Mouse (Mus musculus) common myeloid progenitor, adult 5-6 weeks (primary cell): ENCODE measurements at regions not wholly inside any gene's neighbourhood (a gene's known extent, or its start where the extent isn't known, plus 50 kb on each side); places are given as distances from the start of the nearest gene placed in this dataset.
A peak's percentile ranks its signal among the peaks of the same experiment; 100 is the strongest.

ENCODE experiments used
- ATAC-seq: replicated peaks from 2 replicates; pipeline ENCODE4 v1.8.0; 2016; ENCODE audit warnings: low read depth, mild to moderate bottlenecking, moderate TSS enrichment, inconsistent platforms; ENCODE audit not compliant: poor library complexity, severe bottlenecking

DNA sequence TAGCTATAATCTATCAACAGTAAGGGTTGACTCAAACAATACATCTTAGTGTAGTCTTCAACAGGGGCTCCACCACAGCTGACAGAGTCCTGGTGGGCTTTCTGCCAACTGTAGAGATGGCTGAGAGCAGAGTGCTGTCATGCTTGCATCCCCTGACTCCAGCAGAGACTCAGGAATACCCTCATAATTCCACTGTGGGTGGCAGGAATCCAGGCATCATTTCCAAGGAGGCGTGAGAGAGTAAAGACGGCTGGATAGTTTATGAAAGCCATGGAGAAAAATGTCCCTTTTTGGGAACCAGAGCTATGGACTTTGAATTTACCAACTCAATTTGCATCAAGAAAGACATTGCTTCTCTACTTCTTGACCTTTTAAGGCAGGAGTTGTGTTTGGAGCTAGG lies 87.8 kb upstream of the Camk1g start:
- ATAC-seq, result no peak

- ATAC-seq, result no peak
Observed at GRCm38 (mm10) chr1:193453654-193454053, 83.6 kb upstream of the Camk1g start.

DNA sequence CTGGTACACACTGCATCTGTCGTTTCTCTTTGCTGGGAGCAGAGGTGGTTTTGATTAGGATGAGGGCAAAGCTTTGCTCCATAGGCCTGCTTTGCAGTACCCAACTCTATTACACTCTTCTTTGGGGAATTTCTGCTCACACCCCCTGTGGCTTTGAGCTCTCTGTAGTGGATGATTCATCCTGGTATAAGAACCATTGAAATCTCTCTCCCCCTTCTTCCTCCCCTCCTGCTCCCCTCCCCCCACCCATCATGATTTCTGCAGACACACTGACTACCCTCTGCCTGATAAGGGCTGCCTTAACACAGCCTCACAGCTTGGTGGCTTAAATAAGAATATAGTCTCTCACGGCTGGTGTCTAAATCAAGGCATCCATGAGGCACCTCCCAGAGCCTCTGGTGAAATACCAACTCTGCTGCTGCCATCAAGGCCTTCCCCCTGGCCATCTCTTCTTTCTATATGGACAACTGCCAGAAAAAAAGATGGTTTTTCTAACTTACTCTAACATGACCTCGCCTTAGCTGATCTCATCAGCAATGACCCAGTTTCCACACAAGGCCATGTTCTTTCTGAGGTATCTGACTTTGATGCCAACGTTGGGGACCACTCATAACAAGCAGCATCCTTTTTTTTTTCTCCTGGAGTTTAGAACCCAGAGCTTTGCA lies 81.5 kb upstream of the Camk1g start:
- no peak for ATAC-seq

DNA sequence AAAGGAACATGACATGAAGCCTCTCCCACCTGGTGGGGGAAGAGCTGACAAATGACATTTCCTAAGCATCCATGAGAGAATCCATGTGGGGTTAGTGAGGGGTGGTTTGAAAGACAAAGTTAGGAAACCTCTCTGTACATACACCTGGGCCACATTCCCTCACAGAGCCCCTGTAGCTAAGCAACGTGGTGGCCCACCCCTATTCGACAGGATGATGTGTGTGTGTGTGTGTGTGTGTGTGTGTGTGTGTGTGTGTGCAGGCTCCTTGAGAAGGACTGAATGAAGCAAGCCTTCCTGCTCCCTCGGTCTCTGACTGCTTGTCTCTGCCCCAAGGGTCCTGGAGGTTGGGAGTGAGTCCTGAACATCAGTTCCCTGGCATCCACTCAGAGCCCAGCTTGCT lies 80.7 kb upstream of the Camk1g start:
- ATAC-seq, result no peak

DNA sequence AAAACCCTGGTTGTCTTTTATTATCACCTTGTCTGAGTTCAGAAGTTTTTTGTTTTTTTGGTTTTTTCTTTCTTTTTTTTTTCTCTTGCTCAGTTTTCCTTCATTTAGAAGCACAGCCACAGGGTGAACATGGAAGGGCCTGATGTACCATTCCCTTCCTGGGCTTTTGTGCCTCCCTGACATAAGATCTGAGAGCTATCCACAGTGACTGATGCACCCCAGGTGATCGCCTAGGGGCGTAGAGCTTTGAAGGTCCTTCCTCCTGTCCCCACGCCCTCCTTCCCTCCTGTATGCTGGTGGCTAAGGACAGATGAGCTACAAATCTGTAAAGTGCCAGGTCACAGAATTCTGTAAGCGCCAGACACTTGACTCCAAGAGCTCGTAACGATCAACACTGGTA lies 80.1 kb upstream of the Camk1g start:
- ATAC-seq, result no peak

DNA sequence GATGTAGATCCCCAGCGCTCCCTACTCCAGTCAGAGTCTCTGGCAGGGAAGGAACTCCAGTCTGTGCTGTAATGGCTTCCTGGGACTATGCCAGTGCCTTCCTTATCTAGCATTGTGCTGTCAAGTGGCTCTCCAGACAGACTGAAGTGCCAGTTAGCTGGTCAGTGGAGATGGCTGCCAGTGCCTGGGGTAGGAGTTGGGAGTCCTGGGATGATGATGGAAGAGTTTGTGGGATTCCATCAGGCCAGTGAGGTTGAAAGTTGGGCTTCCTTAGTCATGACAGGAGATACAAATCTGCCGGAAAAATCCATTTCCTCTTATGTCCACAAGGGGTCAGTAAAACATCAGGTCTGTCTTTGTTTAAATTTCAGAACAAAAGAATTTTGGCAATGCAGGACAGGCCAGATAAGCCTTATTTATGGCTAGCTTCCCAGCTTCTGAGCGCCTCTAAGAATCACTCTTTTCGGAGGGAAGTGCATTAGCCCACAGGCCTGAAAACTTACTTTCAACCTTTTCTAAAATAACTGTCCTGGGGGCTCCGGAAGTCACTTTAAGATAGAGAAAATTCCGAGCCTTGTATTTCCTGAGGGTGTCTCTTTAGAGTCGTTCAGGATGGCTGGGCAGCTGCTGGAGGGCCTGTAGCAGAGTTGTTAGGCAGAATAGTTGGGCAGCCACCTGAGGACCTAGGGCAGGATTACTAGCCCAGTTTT lies 79.5 kb upstream of the Camk1g start:
- ATAC-seq, result peak; percentile 78

DNA sequence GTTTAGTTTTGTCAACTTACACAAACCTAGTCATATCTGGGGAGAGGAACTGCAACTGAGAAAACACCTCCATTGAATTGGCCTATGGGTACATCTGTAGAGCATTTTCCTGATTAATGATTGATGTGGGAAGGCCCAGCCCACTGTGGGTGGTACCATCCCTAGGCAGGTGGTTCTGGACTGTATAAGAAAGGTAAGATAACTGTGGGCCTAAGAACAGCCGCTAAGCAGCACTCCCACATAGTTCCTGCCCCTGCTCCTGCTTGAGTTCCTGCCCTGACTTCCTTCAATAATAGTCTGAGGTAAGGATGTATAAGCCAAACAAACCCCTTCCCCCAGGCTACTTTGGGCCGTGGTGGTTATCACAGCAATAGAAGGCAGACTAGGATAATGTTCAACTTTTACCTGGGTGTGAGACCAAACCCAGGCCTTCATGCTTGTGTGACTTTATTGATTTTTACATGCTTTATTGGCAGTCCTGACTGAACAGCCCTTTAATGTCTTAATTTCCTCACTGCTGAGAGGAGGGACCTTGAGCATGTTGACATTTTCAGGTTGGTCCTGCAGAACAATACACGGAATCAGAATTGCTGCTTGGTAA lies 78.8 kb upstream of the Camk1g start:
- ATAC-seq, result no peak

GRCm38 (mm10) chr1:193447647-193448046 lies 77.5 kb upstream of the Camk1g start:
- ATAC-seq, result no peak

- ATAC-seq, result peak; percentile 28; the same call in 1 of the 2 replicates
Observed at GRCm38 (mm10) chr1:193443964-193444676, 74.0 kb upstream of the Camk1g start.

DNA sequence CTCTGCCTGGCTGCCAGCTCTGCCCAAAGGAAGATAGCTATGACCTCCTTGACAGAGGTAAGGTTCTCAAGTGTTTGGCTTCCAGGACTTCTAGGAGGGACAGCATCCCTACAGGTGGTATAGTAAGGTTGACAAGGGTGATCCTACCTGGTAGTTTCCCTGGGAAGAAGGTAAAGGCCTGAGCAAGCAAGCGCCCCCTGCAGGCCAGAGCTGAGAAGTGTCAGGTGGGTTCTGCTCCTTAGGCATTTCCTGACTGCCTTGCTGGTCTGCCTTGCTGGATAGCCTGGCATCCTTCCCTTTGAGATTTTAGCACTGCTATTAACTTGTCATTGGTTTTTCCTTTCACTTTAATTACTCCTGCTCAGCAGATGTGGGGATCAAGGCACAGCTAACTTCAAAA lies 70.4 kb upstream of the Camk1g start:
- peak; percentile 58; the same call in 1 of the 2 replicates for ATAC-seq

DNA sequence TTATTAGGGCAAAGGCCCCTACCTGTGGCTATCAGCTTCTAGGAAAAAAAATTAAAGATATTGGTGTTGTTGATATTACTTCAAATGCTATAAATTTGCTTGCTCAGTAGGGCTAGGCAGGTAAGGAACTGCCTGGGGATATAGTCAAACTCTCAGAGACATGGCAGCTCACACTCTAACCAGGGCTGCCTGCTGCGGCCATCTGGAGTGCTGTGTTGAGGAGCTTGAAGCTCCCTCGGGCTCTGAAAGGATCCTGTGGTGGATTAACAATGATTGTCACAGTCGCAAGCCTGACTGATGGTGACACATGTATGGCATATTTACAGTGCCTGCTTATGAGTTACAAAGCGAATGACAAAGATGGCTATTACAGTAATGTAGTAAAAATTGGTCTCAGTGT lies 64.2 kb upstream of the Camk1g start:
- ATAC-seq, result no peak

- no peak for ATAC-seq
Observed at GRCm38 (mm10) chr1:193433493-193434021, 63.5 kb upstream of the Camk1g start.

DNA sequence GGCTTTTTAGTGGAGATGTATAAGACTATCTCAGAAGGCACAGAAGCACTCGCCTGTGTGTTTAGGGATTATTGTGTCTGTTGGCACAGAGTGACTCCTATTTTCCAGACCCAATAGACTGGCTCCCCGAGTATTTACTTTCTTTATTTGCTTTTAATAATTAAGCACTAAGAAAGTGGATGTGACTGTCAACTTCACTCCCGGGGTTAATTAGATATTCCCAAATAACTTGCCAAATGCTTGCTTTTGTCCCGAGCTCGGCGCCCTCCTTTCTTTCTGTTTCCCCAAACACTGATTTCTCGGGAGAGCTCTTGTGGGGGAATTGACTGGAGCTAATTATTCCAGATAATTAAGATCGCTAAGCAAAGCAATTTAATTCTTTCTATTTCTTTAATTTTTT lies 60.1 kb upstream of the Camk1g start:
- ATAC-seq, result no peak

GRCm38 (mm10) chr1:193423653-193424075 lies 53.6 kb upstream of the Camk1g start:
- peak; percentile 82 for ATAC-seq

GRCm38 (mm10) chr1:193422886-193423285 lies 52.8 kb upstream of the Camk1g start:
- no peak for ATAC-seq

DNA sequence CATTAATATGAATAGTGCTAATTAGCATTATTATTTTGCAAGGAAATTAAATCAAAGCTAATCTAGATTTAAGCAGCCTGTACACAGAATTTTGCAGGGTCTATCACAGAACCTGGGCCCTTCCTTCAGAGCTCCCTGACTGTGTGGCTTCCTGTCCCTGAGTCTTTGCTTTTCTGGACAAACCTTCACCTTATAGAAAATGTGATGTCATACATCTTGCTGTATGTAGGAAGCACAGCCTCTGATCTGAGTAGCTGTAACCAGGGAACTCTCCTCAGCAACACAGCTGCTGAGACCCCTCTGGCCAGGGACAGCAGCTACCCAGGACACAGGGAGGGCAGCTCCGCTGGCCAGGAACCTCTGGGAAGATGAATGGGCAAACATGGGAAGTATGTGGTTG lies 51.7 kb upstream of the Camk1g start:
- ATAC-seq, result no peak

DNA sequence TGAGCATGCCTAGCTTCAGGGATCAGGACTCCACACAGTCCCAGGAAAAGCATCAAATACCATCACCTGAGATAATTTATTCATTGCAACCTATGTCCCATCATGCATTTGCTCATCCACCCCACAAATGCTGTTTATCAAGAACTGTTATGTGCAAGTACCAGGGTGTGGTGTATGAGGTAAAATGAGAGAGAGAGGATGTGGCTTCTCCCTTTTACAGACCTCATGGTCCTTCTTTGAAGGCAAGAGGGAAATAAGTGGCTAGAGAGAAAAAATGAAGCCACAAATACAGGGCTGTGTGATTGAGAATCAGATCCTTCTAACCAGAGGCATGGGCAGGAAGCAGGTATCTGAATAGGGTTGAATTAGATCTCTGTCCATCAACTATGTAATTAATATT lies 51.3 kb upstream of the Camk1g start:
- ATAC-seq, result no peak
